Mouse (Mus musculus) spleen, postnatal 14 days (tissue): Measurements from ENCODE around the gene Gm20503.

ENCODE experiments used
- DNase-seq, 2 experiments: peaks; one replicate each; pipeline ENCODE4 v3.0.0; 2021 to 2022; ENCODE audit warnings: low spot score in 2 of 2

Gene Gm20503

DNA sequence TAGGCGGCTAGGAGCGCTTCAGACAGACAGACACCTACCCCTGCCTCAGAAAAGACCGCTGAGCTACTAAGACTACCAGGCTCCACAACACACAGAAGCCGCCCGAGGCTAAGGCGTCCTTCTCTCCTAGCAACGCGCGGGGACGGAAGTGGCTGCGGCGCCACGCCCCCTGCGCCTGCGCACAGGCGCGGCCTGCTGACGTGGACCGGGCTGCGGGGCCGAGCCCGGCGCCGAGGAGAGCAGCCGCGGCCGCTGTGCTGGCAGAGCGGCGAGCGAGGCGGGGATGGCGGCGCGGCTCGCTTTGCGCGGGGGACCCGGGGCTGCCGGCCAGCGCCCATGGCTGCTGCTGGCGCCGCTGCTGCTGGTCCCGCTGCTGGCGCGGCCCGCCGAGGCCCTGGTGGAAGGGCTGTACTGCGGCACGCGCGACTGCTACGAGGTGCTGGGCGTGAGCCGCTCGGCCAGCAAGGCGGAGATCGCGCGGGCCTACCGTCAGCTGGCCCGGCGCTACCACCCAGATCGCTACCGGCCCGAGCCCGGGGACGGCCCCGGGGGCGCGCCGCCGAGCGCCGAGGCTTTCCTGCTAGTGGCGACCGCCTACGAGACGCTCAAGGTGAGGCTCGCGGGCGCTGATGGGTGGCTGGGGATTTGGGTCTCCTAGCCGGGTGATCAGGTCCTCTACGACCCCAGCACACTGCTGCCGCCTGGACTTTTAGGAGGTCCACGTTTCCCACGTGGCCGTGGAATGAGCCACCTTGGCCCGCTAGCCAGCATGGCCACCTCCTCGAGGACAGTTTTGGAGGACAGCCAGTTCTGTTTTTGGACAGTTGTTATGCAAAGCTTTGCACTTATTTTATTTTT is at the start of gene Gm20503:
Gene Gm20503 (plus strand): TSS at position 263 of the 858 bp plus-strand sequence.
- peak; percentile 85 to 89 for DNase-seq

- no peak for DNase-seq
Observed at GRCm38 (mm10) chr4:58961719-58962118, 41.3 kb upstream of the Gm20503 start.

DNA sequence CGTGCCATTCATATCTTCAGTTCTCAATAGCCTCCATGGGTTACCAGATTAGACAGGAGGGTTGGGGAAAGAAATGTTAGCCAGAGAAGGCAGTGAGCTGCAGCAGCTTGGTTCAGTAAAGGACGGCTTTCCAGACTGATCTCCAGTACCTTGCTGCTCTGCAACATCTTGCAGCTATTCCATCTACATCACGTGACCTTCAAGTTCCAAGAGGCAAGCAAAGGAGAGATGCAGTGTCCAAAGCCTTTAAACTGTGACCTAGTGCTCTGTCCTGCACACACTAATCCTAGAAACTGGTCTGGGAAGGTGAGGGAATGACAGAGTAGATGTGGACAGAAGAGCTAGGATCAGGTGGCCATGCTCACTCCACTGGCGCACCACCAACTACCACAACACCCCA is 39.7 kb upstream of the Gm20503 start:
- no peak for DNase-seq

DNA sequence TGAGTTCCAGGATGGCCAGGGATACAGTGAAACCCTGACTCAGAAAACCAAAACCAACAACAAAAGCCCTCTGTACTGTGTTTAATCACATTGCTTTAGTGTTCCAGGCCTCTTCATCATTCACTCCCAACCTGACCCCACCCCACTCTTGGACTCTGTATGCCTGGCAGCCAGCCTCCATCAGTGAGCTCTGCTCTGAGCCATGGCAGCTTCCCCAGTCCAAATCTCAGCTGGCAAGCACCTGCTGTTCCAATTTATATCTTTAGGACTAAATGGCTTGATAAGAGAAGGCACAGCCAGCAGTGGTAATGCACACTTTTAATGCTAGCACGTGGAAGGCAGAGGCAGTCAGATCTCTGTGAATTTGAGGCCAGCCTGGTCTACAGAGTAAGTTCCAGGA is 37.9 kb upstream of the Gm20503 start:
- no peak for DNase-seq

- DNase-seq: peak; percentile 5 to 15
Observed at GRCm38 (mm10) chr4:58970678-58971077, 32.3 kb upstream of the Gm20503 start.

DNA sequence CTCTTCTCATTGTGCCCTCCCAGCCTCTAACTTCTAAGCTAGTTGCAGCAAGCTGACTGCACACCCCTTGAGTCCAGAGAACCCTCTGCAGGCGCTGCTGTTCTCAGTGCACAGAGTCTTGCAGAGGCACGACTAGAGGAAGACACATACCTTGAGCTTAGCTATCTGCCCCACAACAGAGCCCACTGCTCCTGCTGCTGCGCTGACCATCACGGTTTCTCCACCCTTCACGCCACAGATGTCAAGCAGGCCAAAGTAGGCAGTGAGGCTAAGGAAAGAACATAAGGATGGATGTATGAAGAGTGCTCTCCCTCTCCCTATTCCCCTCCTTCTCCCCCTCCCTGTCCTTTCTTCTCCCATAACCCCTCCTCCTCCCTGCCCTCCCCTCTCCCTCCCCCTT is 27.3 kb upstream of the Gm20503 start:
- DNase-seq: no peak

GRCm38 (mm10) chr4:58981421-58981820 is 21.6 kb upstream of the Gm20503 start:
- DNase-seq: no peak

DNA sequence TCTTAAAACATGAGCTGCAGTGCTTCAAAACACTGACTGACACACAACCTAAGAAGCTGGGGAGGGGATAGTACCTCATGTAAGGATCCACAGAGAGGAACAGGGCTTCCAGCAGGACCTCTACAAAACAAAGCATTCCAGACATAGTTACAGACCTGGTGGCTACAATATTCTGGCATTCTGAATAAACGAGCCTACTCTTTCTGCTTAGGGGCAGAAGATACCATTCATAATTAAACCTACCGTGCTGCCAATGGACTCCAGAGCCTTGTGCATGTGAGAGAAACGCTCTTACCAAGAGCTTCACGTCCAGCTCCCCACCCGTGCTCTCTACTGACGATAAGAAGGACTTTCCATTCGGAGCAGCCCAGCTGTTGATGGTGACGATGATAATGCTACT is 20.2 kb upstream of the Gm20503 start:
- DNase-seq: no peak

DNA sequence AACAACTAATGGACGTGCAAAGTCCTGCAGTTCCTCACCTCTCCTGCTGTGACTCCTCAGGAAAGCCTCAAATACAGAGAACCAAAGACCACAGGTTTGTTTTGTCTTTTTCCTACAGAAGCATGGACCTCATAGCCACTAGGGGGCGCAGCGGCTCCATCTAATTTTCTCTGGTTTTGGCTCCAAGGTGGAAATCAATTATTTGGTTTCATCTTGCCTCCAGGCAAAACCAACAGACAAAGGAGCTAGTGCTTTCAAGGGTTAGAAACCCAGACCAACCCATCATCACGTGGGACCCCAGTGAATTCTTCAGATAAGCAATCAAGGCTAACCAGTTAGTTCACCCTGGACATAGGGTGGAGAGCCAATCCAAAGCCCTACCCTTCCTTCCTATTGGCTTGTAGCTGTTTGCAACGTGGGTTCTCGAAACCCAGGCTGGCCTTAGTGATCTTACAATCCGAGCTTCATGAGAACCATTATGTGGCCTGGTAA is 17.8 kb upstream of the Gm20503 start:
- peak; percentile 61 to 76 for DNase-seq

- peak; percentile 69 to 73 for DNase-seq
Observed at GRCm38 (mm10) chr4:58986540-58987190, 16.3 kb upstream of the Gm20503 start, which contains the start of gene Ptgr1. TSS of gene Ptgr1 (minus strand) at chr4:58987119.

DNA sequence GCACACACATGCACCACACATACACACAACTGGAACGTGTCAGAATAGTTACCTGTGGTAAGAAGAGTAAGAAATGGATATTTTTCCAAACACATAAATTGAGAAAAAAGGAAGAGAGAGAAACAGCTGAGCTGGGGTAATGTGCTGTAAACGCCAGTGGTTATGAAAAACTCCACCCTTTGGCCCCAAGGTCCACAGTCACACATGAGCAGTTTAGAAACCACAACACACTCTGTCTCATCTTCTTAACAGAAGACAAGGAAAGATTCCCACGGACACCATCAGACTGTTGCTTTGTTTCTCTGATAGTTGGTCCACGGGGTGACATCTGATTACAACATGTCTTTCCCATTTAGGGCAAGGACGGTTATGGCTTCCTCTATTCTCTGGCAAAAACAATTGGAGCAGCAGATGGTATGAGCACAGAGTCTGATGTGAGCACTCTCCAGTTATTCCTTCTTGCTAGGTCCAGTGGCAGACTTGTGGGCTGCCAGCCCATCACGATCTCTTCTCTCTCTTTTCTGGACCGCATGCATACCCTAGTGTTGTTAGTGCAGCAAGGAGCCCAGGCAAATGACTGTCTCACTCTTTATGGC is 13.6 kb upstream of the Gm20503 start:
- no peak for DNase-seq

- no peak for DNase-seq
Observed at GRCm38 (mm10) chr4:58990609-58991434, 12.2 kb upstream of the Gm20503 start.

DNA sequence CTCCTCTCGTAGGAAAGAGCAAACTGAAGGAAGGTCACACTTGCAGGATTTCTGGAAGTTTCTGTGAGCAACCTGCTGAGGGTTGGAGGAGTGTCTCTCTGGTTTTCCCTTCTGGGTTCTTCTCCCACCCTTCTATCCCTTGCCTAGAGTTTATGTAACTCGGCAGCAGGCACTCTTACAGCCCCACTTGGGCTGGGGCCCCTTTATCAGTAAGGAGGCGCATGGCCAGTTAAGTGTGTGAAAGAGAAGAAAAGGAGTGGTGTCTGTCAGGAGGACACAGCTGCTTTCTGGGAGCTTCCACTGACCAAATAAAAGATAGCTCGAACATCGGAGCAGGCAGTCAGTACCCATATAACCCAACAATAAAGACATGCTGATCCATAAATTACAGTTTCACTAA is 10.8 kb upstream of the Gm20503 start:
- no peak for DNase-seq

GRCm38 (mm10) chr4:58994762-58995161 is 8.2 kb upstream of the Gm20503 start, which contains the start of gene Dnajc25:
TSS of gene Dnajc25 (plus strand) at chr4:58995062.
- no peak for DNase-seq

DNA sequence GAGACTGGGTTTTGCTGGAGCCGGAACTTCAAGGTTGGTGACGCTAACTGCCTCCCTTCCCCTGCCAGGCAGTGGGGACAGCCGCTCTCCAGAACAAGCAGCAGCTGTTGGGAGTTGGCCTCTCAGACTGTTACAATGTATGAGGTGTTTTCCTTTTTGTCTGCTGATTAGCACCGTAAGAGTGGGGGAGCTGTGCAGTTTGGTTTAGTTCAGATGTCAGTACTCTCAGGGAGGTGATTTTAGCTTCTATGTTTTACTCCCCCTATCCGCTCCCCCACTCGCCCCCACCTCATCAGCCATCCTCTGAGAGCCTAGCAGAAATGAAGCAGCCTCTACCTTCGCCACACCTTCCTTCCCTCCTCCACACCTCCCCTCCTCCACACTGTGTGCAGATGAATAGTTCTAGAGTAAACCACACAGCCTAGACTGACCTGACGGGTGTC is 7.7 kb upstream of the Gm20503 start:
- no peak for DNase-seq

- no peak for DNase-seq
Observed at GRCm38 (mm10) chr4:58997081-58997480, 5.9 kb upstream of the Gm20503 start.

GRCm38 (mm10) chr4:58998688-58999087 is 4.3 kb upstream of the Gm20503 start:
- DNase-seq: no peak

- peak; percentile 41 to 69 for DNase-seq
Observed at GRCm38 (mm10) chr4:58999686-59000085, 3.3 kb upstream of the Gm20503 start.

GRCm38 (mm10) chr4:59000614-59001013 is 2.4 kb upstream of the Gm20503 start:
- DNase-seq: peak; percentile 21 to 49

DNA sequence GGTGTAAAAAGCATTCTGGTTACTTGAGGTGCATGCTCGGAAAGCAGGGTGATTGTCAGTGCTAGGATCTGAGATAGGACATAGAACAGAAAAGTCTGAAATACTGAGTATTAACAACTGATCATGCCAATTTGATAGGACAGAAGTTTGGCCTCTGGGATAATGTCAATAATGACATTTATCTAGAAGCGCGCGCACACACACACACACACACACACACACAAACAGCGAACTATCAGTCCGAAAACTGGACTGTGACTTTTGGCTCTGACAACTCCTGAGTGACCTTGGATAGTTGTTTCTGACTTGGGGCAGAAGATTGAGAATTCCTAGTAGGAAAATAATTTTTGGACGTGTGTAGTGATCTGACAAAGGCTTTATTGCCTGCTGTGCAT is 793 bp downstream of the Gm20503 start:
- no peak for DNase-seq

GRCm38 (mm10) chr4:59006211-59006610 is 3.2 kb downstream of the Gm20503 start:
- DNase-seq: no peak
